Mouse (Mus musculus) layer of hippocampus, postnatal 14 days (tissue): ENCODE measurements at regions not wholly inside any gene's neighbourhood (a gene's known extent, or its start where the extent isn't known, plus 50 kb on each side); places are given as distances from the start of the nearest gene placed in this dataset.

Experiments used
- DNase-seq, 2 experiments: peaks; one replicate each; pipeline ENCODE4 v3.0.0; 2021 to 2022; ENCODE audit warnings: low spot score in 2 of 2, mixed read lengths in 1 of 2

GRCm38 (mm10) chr10:56587205-56587604 lies 210.1 kb downstream of the Gja1 start:
- DNase-seq: no peak

DNA sequence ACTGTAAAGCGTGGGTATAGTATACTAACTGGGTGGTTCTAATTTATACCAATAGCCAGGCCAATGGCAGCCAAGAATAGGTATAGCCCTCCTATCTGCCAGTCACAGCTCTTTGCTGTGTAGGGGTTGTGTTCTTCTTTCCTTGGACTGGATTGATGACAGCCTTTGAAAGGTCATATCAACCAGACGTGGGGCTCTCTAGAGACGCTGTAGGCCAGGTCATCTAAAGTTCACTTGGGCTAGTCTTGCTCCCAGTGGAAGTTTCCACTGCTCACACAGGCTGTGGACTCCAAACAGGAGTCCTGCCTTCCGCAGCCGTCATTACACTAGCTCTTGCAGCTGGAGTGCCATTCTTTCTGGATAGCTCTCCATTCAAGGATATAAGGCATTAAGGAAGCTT lies 220.3 kb downstream of the Gja1 start:
- no peak for DNase-seq

DNA sequence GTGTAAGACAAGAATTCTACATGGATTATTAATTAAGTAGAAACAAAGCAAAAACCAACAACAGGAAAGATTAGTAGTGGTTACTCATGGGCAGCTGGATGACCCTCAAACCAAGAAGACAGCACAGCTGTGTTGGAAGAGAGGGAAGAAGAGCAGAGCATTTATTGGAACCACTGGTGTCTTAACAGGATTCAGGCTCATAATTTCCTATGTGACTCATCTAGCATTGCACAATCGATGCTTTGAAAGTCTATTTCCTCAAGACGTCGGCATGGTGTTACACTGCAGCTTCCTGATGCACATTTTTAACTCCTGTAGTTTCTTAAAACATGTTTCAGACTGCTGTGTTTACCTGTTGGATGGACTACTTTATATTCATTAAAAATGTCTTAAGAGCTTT lies 221.1 kb downstream of the Gja1 start:
- no peak for DNase-seq

GRCm38 (mm10) chr10:56599923-56600322 lies 222.8 kb downstream of the Gja1 start:
- no peak for DNase-seq

DNA sequence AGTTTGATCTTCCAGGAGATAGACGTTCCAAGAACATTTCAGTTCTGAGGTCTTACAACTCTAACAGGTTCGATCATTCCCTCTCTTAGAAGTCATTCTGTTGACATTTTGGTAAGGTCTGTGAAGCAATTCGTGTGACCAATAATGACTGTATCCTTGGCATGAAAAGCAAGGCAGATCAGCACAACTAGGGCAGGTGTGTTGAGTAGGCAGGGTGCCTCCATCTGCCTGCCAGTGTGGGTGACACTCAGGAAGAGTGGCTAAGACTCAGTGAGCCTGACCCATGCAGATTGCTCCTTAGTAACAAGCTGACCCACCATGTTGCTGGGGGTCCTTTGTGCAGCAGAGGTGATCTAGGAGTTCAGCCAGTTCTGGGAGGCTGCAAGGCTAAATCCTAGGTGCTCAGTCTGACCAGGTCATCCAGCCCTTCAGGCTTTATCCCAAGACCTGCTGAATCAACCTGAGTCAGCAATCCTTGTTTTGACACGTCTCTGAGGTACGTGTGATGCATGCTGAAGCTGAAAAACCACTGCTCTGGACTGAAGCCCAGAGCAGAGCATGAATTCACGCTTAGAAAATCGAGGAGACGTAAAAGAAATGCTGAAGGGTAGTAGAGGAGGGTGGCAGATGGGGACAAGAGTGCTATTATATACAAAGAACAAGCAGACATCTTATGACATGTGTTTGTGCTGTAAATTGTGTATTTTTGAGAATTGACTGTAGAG lies 234.6 kb downstream of the Gja1 start:
- DNase-seq: peak; percentile 7 to 15

DNA sequence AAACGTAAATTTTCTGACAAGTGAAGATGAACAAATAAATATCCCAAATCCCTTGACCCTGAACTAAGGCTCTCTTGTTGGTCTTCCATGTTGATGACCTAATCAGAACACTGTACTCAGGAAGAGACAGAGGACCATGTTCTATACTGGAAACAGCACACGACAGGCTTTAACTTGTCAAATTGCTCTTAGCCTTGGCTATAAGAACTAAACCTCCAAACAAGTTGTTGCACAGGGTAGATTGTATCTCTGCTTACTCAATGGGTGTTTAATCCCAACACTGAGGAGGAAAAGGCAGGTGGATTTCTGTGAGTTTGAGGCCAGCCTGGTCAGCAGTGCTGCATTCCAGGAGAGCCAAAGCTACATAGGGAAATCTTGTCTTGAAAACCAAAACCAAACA lies 265.5 kb downstream of the Gja1 start:
- no peak for DNase-seq

DNA sequence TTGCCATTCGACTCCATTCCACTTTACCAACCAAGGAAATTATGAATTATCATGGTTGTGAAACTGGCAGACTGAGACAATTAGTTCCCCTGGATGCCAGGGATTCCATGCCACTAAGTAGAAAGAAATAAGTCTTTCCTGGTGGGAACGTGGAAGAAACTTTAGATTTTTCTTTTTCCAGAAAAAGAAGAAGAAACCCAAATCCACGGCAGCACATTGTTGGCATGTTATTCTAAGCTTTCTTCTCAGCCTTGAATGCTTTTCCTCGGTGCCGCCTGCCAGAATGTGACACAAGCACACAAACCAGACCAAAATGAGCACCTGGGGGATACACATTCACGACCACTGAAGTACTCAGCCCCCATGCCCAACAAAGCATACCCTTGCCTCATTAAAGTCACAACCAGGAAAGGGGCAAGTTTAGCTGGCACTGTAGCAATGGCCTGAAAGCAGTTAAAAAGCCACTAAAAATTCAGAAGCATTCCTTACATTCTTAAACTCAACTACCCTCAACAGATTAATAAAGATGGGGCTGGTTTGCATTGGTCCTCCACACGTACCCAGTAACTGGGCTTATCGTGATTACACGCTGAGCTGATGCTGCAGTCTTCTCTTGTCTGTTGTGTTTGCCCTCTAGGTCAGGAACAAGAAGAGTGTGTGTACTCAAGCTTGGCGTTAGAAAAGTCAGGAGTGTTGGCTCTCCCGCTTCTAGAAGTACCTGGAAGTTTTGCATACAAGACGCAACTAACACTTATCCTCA lies 266.4 kb downstream of the Gja1 start:
- DNase-seq: no peak

GRCm38 (mm10) chr10:56660501-56660900 lies 283.4 kb downstream of the Gja1 start:
- DNase-seq: no peak

GRCm38 (mm10) chr10:56673919-56674318 lies 296.8 kb downstream of the Gja1 start:
- DNase-seq: no peak

DNA sequence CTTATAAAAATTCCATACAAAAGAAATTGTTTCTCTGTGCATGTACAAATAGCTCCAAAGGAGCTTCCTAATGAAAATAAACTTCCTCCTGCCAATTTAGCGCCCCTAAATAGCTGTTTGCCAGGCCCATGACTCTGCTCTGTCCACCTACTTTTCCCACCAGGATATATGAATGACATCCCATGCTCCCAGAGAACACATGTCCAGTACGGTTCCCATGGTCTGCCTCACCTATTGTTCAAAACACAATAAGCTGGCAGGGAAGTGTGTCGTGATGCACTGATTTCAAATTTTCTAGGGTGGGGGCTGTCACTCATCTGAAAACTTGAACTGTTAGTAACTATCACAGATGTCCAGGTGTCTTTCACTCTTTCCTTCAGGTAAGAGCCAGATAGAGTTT lies 305.8 kb downstream of the Gja1 start:
- DNase-seq: no peak

- DNase-seq: no peak
These were observed 308.6 kb downstream of the Gja1 start for GRCm38 (mm10) chr10:56685655-56686250.

GRCm38 (mm10) chr10:56691467-56691866 lies 314.3 kb downstream of the Gja1 start:
- DNase-seq: no peak

DNA sequence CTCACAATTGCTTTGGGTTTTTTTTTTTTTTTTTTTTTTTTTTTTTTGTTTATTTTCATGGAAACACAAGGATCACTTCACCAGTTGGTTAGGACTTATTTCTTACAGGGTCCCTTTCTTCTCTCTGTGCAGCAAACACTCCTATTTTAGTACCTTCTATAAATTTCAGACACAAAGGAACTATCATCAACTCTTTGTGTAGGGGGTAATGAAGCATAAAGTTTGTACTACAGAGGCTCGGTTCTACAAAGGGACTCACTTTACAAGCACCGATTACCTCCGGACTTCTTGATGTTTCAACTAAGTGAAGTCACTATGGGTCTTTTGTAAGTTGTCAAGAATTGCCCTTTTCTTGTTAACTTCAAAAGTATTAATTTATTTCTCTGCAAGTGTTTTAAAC lies 318.0 kb downstream of the Gja1 start:
- no peak for DNase-seq

GRCm38 (mm10) chr10:56700126-56700525 lies 323.0 kb downstream of the Gja1 start:
- no peak for DNase-seq

GRCm38 (mm10) chr10:56708411-56708810 lies 331.3 kb downstream of the Gja1 start:
- no peak for DNase-seq

DNA sequence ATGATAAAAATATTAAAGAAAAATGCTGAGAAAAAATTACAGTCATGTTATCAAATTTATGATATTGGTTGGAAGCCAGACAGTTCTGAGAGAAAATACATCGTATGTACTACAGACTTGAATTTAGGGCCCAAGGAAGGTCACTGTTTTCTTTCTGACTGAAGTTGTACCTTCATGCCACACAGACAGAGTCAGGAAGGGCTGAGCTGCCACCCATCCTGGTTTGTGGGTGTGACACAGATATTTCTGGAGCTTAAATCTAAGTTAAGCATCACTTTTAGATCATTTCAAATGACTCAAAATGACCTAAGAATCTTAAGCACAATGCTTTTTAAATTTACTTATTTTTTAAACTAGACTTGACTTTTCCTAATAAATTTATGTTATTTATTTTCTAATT lies 331.8 kb downstream of the Gja1 start:
- DNase-seq: no peak

- DNase-seq: no peak
These were observed 335.5 kb downstream of the Gja1 start for GRCm38 (mm10) chr10:56712611-56713105.

- no peak for DNase-seq
These were observed 359.9 kb downstream of the Gja1 start for GRCm38 (mm10) chr10:56737073-56737472.

GRCm38 (mm10) chr10:56739621-56740020 lies 362.5 kb downstream of the Gja1 start:
- no peak for DNase-seq

DNA sequence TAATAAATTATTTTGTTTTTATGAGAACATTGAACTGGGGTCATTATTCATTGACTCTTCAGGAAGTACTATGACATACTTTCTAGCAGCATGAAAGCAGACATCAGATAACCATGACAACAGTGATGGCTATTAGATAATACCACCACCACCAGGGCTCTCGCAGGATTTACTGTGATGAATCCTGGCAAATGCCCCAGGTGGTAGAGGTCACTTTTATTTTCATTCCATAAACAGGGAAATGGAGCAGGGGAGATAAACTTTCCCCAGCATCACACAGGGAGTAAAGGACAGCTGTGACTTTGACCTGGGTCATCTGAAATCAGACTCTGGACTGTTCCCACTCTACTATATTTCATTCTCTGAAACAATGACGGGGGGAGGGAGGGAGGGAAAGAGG lies 375.0 kb downstream of the Gja1 start:
- DNase-seq: no peak

DNA sequence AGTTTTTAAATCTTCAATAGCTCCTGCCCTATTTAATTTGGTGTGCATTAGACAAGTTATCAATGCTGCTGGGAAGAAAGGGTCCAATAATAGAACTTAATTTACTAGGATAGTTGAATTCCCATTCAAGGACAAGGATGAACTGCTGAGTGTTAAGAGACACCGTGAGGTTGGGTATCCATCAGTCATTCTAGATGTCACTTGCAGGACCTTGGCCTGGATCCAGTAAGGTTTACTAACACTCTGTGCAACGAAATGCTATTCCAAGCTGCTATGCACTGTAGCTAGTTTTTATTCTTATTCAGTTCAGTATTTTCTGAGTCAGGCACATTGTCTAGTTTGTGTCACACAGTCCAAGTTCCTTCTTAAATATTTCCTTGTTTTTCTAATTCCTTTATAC lies 376.4 kb downstream of the Gja1 start:
- DNase-seq: no peak

- DNase-seq: peak in 1 of 2 experiments; percentile 37
These were observed 377.5 kb downstream of the Gja1 start for GRCm38 (mm10) chr10:56754546-56755175.
